Mouse (Mus musculus): ENCODE results near the gene Mtnr1a.
"Not testable (repeated sequence)": the region's sequence is repeated elsewhere in the genome, so short reads cannot be mapped to it uniquely, and the experiment has no call there.

Mtnr1a gene

DNA sequence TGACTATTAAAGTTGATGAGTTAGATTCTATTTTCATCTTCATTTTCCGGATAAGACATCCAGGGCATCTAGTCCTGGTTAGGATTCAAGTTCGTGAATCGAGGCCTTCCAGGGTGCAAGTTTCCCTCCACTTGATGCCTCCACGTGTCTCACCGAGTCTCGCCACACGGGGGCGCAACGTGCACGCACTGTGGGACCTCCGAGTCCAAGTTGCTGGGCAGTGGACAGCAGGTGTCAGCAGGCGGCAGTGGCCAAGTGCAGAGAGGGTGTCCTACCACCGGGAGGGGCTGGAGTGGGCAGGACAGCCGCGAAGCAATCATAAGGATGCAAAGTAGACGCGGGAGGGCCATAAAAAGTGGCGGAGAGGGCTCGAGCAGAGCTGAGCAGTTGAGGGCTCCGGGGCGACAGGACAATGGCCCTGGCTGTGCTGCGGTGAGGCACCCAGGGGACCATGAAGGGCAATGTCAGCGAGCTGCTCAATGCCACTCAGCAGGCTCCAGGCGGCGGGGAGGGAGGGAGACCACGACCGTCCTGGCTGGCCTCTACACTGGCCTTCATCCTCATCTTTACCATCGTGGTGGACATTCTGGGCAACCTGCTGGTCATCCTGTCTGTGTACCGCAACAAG is at the start of gene Mtnr1a:
Mtnr1a (plus strand) TSS at position 379 of the 628 bp plus-strand sequence.
- DNase-seq = peak; percentile 90

DNA sequence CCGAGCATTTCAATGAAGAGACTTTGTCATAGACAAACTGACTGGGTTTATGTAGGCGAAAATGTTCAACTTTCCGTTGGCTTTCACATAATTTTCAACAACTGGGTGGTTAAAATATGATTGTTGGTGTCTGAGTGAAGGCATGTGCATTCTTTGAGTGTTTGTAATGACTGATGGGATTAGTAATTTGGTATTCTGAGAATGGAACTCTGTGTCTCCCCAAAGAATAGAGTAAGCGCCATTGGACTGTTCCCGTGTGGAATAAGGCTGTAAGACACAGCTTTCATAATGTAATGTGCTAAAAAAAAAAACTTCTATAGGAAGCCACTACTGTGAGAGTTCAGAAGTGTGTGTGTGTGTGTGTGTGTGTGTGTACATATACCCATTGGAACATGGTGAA is 49.7 kb upstream of the Mtnr1a start:
- no peak for DNase-seq

DNA sequence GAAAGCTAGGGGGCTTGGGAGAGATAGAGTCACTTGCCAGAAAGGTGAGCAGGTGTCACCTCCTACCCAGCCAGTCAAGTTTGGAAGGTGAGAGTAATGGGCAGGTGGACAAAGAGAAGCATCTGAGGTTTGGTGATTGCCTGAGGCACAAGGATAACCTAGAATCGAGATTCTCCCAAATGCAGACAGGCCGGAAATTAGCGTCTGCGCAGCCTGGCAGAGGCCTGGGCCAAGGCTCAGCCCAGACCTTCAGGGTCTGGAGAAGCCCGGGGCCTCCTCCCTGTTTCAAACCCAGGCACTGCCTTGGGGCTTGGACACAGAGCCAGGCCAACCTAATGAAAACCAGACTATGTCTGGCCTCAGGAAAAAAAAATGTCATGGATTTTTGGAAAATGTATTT is 47.8 kb upstream of the Mtnr1a start:
- no peak for DNase-seq

DNA sequence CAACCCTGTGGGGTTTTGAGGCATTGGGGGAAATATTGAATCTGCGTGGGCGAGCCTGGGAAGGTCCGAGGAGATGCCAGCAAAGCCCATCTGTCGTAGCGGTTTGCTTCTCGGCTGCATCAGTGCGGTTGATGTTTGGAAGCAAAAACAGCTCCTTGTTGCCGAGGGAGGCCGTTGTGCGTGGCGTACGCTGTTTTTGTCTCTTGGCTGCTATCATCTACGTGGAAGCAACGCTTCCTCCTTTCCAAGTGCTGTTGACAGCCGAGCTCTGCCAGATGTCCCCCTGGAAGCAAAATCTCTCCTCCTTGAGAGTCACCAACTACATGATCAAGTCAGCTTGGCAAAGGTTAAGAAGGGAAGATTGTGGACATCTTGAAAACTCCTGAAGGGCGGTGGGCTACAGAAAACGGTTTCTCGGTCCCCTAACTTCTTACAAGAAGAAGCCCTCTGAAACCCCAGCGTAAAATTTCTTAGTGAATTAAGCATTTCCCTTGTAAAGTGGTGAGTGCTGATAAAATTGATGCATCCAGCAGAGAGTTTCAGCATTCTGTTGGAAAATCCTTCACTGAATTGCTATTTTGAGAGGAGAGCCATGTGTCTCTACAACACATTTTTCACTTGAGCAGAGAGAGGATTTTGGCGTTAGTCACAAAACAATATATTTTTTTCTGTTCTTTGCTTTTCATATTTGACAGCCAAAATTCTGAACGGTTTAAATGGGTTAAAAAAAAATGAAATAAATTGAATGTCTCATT is 46.8 kb upstream of the Mtnr1a start:
- no peak for DNase-seq

DNA sequence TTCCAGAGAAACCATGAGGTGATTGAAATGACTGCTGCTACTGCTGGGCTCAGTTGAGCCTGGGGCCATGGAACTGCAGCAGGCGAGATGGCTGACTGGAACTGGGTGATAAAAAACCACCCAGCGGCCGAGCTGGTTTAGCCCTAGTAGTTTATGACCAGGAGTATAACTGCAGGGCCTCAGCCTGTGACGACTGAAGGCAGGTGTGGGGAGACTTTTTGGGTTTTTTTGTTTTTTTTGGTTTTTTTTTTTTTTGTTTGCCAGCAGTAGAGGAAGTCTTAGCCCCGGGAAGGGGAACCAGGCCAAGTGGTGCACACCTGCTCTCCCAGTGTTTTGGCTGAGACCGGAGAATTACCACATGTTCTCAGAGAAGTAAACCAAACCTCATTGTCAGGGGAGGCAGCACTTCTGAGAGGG is 40.8 kb upstream of the Mtnr1a start:
- DNase-seq = no peak

DNA sequence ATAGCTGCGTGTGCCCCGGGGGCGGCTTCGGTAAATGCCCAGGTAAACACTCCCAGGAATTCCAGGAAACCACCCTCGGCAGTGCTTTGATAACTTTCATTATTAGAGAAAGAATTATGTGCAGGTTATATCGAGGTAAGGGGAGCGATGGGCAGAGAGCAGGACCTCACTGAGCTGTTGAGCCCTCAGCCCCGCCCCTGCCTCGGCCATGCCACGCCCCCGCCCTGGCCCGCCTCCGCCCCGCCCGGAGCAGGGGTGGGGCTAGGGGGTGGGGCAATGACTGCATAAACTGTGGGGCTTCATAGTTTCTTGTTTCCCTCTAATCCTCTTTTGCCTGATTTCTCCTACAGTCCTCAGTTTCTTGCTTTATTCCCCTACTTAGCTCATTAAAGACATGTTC is 30.6 kb upstream of the Mtnr1a start:
- no peak for DNase-seq

DNA sequence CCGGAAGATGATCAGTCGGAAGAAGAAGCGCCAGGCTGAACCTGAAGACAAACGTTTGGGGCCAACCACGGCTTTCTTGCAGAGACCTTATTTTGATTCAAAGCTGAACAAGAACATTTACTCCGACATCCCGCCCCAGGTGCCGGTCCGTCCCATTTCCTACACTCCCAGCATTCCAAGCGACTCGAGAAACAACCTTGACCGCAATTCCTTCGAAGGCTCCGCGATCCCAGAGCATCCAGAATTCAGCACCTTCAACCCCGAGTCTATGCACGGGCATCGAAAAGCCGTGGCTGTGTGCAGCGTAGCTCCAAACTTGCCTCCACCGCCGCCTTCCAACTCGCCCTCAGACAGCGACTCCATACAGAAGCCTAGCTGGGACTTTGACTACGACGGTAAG is 24.8 kb upstream of the Mtnr1a start:
- DNase-seq = no peak

DNA sequence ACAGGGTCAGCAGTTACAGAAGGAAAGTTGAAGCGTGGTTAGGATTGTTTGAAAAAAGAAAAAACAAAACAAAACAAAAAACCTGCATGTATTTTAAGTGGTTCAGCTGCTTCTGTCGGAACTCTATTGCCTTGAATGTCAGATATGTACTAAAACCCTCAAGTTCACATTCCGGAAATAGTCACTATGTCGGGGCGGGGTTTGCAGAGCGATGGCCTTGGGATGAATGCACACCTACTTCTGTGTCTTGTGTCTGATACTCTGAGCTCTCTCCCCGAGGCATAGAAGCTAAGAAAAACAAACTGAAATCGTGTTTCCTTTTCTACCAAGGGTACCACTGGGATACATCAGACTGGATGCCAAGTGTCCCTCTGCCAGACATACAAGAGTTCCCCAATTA is 18.5 kb upstream of the Mtnr1a start:
- DNase-seq = no peak

DNA sequence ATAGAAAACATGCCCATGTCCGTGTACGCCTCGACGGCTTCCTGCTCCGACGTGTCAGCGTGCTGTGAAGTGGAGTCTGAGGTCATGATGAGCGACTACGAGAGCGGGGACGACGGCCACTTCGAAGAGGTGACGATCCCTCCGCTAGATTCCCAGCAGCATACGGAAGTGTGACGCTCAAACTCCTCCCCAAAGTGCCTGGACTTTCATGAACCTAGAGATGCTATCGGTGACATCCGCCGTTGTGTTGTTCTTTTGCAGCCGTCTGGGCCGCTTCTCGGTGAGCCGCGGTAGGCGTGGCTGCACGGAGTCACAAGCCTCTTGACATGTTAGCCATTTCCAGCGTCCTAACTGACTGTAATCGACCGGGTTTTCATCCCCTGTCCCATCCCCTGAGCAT is 17.7 kb upstream of the Mtnr1a start:
- no peak for DNase-seq

DNA sequence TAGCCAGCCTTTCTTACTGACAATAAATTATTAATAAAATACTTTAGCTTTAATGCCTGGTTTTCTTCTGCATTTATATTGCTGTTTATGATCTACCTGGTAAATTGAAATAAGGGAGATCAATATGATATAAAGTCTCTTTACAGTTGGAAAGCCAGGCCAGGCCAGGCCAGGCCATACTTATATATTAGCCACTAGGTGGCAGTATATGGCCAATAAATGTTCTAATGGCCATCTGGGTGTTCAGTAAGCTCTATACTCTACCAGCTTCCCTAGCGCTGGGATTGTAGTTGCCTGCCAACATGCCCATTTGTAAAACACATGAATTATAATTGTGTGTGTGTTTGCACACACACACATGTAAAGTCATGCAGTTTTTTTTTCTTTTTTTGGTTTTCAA is 16.7 kb upstream of the Mtnr1a start:
- DNase-seq = no peak

DNA sequence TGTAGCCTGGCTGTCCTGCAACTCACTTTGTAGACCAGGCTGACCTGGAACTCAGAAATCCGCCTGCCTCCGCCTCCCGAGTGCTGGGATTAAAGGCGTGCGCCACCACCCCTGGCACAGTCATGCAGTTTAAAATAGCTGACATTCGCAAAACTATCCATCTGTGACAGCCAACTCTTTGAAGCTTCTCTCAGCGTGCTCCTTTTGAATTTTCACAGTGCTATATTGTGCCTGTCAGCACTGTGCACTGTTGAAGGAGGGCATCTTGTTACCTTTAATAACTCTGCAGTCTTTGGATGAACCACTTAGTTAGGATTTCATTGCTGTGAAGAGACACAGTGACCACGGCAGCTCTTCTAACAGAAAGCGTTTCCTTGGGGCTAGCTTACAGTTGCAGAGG is 16.3 kb upstream of the Mtnr1a start:
- DNase-seq = no peak

DNA sequence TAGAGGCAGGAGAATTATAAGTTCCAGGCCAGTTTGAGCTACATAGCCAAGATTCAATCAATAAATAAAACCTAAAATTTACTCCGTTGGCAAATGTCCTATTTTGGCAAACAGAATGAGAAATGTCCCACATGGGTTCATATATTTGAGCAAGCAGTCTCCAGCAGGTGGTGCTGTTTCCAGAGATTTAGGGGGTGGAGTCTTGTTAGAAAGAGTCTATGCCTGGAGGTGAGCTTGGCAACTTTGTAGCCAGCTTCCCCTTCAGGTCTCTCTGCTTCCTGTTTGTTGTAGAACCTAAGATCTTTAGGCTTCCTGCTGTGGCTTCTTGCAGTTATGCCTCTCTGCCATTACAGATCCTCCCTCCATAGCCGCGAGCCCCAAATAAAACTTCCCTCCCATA is 13.4 kb upstream of the Mtnr1a start:
- DNase-seq = no peak

DNA sequence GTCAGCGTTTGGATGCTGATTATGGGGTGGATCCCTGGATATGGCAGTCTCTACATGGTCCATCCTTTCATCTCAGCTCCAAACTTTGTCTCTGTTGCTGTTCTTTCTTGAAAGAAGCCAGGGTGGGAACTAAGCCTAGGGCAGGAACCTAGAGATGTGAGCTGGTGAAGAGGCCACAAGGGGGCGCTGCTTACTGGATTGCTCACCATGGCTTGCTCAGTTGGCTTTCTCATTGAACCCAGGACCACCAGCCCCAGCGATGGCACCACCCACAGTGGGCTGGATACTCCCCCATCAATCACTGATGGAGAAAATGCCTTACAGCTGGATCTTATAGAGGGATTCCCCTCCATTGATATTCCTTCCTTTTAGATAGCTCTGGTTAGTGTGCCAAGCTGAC is 12.1 kb upstream of the Mtnr1a start:
- no peak for DNase-seq

DNA sequence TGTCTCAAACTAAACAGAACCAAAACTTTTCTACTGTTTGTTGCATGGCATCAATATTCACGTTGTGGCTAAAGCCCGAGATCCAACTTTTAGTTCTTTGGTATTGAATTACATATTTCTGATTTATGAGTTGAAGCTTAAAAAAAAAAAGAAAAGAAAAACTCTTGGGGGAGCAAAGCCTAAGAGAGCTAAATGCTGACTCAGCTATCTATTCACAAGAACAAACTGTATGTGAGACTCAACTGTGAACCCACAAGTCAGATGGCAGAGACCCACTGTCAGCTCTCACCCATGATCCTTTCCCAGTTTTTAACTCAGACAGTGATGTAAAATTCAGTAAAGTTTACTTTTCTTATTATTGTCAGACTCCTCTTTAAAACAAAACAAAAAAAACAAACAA is 8.9 kb upstream of the Mtnr1a start:
- DNase-seq = no peak

DNA sequence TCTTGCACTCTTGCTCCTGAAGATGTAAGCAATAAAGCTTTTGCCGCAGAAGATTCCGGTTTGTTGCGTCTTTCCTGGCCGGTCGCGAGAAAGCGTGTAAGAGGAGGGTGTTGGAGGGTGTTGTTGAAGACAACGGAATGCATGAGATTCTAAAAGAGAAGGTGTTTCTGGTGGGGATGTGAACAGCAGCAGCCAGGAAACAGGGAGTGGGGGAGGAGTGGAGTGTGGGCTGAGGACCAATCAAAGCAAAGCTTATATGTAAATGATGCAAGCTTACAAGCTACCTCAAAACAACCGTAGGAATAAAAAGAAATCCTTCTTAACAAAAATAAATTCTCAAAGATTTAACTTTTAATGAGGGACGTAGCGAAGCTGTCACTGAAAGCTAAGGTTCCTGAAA is 6.6 kb upstream of the Mtnr1a start:
- no peak for DNase-seq

DNA sequence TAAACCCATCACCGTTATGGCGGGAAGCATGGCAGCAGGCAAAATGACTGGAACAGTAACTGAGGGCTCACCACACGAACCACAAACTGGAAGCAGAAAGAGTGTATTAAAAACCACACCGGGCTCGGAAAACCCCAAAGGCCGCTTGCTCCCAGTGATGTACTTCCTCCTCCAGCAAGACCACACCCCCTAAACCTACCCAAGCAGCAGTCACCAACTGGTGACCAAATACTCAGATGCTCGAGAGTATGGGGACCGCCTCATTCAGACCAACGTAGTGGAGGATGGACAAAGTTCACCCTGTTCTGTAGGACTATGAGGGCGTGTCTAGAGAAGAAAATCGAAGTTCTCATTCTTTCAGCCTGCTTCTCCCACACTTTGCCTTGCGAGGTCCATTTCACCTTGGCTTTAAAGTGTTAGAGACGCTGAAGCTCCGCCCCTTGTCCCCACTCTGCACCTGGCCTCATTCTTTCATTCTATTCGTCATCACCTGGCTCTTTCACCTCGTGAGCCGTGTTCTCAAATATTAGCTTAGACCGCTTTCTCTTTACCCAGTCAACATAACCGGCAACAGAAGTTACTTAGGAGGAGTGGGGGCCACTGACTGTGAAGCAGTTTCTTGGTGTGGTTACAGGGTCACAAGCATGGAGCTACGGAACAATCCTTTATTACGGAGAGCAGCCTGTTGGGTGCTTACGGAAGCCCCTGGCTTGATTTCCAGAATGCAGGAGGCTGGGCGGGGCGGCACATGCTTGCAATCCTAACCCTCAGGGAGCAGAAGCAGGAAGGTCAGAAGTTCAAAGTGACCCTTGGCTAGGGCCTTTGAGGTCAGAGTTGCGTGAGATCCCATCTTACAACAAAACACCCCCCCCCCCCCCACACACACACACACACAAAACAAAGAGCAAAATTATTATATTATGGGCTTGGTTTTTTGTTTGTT is 5.7 kb upstream of the Mtnr1a start:
- no peak for DNase-seq

DNA sequence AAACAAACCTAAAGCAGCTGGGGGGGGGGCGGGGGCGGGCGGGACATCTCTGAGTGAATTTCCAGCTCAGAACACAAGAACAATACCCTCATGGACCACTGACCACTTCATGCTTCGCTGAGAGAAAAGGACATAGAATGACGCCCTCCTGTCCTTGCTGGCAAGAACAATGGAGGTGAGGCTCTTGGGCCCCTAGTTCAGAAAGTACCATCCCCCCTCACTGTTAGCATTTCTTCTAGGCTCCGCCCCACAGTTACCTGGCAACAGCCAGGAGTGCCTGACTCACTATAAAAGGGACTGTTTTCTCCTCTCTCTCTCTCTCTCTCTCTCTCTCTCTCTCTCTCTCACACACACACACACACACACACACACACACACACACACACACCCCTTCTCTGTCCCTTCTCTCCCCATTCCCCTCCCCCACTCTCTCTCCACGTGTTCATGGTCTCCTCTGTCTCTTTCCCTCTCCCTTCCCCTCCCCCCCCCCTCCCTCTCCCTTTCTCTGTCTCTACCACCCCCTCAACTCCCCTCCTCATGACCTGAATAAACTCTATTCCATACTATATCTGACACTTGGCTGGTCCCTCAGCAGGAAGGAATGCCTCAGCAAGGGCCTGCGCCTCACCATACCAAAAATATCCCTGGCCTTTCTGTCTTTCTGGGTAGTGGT is 4.6 kb upstream of the Mtnr1a start:
- DNase-seq = no peak

DNA sequence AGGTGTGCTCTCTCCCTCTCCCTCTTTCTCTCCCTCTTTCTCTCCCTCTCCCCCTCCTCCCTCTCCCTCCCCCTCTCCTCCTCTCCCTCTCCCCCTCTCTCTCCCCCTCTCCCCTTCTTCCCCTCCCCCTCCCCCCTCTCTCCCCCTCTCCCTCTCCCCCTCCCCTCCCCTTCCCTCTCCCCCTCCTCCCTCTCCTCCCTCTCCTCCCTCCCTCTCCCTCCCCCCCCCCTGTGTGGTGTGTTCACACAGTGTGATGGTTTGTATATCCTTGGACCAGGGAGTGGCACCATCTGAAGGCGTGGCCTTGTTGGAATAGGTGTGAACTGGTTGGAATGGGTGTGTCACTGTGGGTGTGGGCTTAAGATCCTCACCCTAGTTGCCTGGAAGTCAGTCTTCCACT is 3.5 kb upstream of the Mtnr1a start:
- not testable (repeated sequence) for DNase-seq

DNA sequence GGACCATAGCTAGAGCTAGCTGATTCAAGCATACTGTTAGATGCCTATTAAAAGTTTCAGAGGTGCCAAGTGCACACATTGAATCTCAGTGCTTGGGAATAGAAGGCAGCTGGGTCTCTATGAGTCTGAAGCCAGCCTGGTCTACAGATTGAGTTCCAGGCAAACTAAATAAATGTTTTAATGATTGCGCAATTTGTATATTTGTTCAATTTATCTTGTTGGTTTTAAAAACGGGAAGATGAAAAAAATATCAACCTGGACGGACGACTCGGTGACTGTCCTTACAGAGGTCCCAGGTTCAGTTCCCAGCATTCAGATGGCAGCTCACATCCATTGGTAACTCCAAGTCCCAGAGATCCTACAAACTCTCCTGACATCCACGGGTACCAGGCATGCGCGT is 2.0 kb downstream of the Mtnr1a start:
- no peak for DNase-seq

DNA sequence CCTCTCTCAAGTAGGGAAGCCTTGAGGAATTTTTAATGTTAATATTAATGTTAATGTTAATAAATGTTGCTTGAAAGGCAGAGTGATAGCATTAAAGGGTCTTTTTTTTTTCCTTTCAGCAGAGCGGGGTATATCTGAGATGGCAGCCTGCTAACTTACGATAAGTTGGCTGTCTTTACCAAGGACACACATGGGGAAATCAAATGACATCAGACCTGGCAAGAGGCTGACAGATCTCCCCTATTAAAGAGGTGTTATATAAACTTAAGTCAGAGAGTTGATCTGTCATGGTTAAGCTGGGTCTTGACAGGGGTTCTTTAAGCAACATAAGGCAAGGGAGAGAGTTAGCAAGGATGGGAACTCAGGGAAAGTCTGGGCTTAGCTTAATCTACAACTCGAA is 11.9 kb downstream of the Mtnr1a start:
- DNase-seq = no peak

DNA sequence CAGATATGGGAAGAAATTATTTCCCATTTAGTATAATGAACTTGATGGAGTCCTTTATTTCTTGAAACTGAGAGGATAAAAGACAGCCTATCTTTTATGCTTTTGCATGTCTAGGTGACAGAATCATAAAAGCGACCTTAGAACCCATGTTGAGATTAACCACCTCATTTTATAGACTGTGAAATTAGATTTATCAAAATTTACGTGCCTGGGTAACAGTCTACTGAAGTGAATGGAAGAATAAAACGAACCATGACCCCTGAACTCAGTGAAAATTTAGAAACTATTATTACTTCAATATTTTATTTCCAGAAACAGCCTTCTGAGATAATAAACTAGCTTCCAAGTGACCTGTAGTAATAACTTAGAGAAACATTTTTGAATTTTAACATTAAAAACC is 24.7 kb downstream of the Mtnr1a start:
- no peak for DNase-seq

DNA sequence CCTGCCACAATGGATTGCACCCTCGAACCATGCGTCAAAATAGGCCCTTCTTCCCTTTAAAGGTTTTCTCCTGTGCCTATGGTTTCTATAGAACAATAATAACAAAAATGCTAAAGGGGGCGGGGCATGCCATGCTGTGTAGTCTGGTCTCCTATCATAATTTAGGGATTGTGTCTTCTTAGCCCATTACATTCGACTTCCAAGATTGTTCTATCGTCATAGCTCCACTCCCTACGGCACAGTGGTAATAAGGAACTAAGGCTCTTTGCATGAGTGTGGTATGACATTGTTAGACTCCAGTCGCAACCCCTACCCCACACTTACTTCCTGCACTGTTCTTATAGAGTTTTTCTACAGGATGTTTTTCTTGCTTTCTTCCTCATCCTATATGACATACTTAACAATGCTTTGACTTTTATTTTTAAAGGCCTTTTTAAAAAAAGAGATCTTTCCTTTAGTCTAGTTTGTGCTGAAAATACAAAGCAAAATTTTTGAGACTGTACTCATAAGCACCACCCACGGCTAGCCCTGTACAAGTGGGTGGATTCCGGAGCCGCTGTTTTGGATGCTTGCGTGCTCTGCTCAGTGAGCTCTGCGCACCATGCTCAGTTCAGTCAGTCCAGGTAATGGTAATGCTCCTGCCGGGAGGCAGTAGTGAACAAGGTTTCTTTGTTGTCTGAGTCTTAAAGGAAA is 40.6 kb downstream of the Mtnr1a start:
- DNase-seq = no peak

Measured in kidney, postnatal 14 days (tissue).